Mouse (Mus musculus): ENCODE data around the gene Dapk1.

Gene Dapk1

GRCm38 (mm10) chr13:60740248-60740647 is 138.5 kb downstream of the Dapk1 start:
- no peak for DNase-seq (ENCODE audit: low spot score)

GRCm38 (mm10) chr13:60742611-60743010 is 140.9 kb downstream of the Dapk1 start:
- DNase-seq (ENCODE audit: low spot score): no peak

GRCm38 (mm10) chr13:60743381-60744077 is 141.8 kb downstream of the Dapk1 start:
- DNase-seq (ENCODE audit: low spot score): no peak

GRCm38 (mm10) chr13:60744078-60744460 is 142.3 kb downstream of the Dapk1 start:
- peak; percentile 88 for DNase-seq (ENCODE audit: low spot score)

GRCm38 (mm10) chr13:60744736-60745135 is 143.0 kb downstream of the Dapk1 start:
- no peak for DNase-seq (ENCODE audit: low spot score)

- DNase-seq (ENCODE audit: low spot score): no peak
Measured at GRCm38 (mm10) chr13:60745358-60745757, 143.6 kb downstream of the Dapk1 start.

- no peak for DNase-seq (ENCODE audit: low spot score)
Measured at GRCm38 (mm10) chr13:60746271-60746670, 144.5 kb downstream of the Dapk1 start.

DNA sequence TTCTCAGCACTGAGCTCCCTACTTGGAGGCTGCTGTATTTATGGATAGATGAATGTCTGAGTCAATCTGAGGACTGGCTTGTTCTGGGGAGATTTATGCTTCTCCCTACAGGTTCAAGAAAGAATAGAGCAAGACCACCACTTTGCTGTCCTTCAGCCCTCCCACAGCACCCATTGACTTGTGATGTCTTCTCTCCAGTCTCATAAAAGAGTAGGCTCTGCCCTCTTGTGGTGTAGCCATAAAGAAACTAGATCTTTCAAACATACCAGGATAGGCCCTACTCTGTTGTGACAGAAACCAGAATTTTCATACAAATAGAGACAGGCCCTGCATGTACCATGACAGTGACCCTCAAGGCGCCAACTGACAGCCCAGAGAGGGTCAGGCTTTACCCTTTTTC is 145.5 kb downstream of the Dapk1 start:
- no peak for DNase-seq (ENCODE audit: low spot score)

DNA sequence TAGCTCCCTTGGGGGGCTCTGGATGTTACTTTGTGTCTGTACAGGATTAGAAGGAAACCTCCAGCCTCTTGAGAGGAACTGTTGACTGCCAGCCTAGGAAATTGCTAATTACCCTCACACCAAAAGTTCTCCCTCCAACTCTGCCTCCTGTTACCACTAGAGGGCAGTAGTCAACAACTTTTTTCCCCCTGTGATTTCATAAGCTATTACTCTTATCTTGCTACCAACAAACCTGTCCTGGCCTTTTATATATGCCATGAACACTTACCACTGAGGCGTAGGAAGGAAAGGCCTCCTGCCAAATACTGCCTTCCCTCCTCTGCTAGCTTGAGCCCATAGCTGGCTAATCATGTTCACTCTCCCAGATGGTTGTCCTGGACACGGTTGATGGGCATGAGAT is 146.8 kb downstream of the Dapk1 start:
- no peak for DNase-seq (ENCODE audit: low spot score)

DNA sequence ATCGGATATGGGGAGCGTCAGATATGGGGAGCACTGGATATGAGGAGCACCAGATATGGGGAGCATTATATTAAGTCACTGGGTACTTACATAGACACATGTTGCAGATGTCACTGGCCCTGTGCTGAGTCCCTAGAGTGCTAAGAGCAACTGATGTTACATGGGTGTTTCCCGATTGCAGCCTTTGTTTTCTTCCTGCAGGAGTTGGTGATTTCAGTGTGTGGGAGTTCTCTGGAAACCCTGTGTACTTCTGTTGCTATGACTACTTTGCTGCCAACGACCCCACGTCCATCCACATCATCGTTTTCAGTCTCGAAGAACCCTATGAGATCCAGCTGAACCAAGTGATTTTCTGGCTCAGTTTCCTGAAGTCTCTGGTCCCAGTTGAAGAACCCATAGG is 149.2 kb downstream of the Dapk1 start:
- DNase-seq (ENCODE audit: low spot score): no peak

DNA sequence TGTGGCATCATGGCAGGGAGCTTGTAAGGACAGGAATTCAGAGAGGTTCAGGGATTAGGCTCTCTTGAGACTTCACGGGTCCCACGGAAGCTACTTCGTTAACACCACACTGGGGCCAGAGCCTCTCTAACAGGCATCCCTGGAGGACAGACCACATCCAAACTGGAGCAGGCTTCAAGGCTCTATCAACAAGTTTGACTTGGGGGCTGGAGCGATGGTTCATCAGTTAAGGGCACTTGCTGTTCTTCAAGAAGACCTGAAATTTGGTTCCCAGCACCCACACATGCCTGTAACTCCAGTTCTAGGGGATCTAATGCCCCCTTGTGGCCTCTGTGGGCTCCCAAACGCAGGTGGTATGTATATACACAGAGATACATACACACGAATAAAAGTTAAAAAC is 151.5 kb downstream of the Dapk1 start:
- no peak for DNase-seq (ENCODE audit: low spot score)

GRCm38 (mm10) chr13:60755251-60755650 is 153.5 kb downstream of the Dapk1 start:
- no peak for DNase-seq (ENCODE audit: low spot score)

DNA sequence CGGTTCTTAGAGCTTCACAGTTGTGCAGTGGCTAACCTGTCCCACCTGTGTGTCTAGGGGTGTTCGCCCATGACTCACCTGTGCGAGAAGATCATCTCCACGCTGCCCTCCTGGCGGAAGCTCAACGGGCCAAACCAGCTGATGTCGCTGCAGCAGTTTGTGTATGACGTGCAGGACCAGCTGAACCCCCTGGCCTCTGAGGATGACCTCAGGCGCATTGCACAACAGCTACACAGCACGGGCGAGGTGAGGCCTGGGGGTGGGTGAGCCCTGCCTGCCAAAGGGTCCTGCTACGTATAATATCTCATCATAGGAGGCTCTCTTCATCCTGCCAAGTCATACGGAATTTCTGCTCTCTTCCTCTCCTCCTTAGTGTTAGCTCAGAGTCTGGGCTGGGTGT is 155.5 kb downstream of the Dapk1 start:
- no peak for DNase-seq (ENCODE audit: low spot score)

DNA sequence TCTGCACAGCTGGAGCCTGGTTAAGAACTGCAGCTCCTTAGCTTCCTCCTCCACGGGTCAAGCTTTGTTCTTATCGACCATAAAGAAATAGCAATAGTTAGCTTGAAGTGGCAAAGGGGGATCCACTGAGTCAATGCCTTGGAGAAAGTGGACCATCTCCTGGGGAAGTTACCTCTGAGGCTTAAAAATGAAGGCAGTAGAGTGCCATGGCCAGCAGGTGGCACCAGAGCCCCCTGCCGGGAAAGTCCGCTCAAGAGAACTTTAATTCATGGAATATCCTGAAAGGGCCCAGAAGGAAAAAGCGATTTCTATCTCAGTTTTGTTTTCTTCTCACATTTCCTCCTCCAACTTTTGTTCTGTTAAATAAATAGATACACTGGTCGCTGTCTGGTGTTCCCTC is 157.4 kb downstream of the Dapk1 start:
- peak; percentile 38 for DNase-seq (ENCODE audit: low spot score)

DNA sequence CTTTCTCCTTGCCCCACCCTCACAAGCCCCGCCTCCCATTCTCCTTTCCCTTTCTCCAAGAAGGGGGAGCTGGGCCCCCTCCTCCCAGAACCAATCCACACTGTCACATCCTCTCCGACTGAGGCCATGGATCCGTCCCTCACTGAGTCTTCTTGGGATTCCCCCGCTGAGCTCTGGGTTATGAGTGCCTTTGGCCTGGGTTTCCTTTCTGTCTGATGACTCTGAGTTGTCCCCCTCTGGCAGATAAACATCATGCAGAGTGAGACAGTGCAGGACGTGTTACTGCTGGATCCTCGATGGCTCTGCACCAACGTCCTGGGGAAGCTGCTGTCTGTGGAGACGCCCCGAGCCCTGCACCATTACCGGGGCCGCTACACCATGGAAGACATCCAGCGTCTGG is 158.6 kb downstream of the Dapk1 start:
- DNase-seq (ENCODE audit: low spot score): no peak

DNA sequence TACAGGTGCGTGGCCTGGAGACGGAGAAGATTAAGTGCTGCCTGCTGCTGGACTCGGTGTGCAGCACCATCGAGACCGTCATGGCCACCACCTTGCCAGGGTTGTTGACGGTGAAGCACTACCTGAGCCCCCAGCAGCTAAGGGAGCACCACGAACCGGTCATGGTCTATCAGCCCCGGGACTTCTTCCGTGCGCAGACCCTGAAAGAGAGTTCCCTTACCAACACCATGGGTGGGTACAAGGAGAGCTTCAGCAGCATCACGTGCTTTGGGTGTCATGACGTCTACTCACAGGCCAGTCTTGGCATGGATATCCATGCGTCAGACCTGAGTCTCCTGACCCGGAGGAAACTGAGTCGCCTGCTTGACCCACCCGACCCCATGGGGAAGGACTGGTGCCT is 159.4 kb downstream of the Dapk1 start:
- no peak for DNase-seq (ENCODE audit: low spot score)

DNA sequence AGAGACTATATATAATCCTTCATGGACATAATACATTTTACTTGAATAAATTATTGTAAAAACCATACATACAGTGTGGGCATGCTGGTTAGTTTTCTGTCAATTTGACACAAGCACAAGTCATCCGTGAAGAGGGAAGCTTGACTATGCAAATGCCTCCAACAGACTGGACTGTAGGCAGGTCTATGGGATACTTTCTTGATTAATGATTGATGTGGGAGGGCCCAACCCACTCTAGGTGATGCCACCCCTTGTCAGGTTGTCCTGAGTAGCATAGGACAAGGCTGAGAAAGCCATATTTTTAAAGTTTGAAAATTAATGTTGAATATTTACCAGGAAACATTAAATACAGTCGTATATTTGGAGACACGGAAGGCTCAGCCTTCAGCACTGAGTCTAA is 178.8 kb downstream of the Dapk1 start:
- no peak for DNase-seq (ENCODE audit: low spot score)

DNA sequence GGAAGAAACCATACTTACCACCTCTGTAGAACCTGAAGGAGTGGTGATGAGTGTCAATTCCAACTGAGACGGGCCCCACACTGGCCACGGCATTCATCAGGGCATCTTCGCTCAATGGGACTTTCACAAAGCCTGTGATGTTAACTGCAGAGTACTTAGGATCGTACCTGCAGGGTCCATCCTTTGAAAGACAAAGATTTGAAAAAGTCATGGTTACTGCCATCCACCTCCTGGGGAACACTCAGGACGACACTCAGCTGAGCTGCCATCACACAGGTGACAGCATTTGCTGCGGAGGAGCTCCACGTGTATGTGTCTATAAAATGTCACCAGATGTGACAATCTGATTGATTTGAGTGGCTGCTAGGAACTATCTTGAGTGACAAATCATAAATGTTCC is 181.6 kb downstream of the Dapk1 start:
- no peak for DNase-seq (ENCODE audit: low spot score)

- no peak for DNase-seq (ENCODE audit: low spot score)
Measured at GRCm38 (mm10) chr13:60786264-60786663, 184.5 kb downstream of the Dapk1 start, which contains the start of gene BC051665. Gene BC051665 (minus strand): TSS chr13:60786364.

DNA sequence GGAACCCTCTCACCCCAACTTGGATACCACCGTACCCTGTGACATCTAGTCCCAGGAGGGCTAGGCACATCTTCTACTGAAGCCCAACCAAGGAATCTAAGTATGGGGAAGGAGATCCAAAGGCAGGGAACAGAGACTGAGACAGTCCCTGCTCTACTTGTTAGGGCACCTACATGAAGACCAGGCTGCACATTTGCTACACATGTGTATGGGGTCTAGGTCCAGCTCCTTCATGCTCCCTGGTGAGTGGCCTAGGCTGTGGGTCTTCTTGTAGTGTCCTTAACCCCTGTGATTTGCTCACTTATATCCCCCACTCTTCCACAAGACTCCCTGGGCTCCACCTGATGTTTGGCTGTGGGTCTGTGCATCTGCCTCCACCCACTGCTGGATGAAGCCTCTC is 187.7 kb downstream of the Dapk1 start:
- no peak for DNase-seq (ENCODE audit: low spot score)

- DNase-seq (ENCODE audit: low spot score): no peak
Measured at GRCm38 (mm10) chr13:60802749-60803148, 201.0 kb downstream of the Dapk1 start, which contains the start of gene Ctsll3. Gene Ctsll3 (minus strand): TSS chr13:60802849.

GRCm38 (mm10) chr13:60809690-60810089 is 207.9 kb downstream of the Dapk1 start:
- no peak for DNase-seq (ENCODE audit: low spot score)

- DNase-seq (ENCODE audit: low spot score): no peak
Measured at GRCm38 (mm10) chr13:60812768-60813167, 211.0 kb downstream of the Dapk1 start.
